Mouse (Mus musculus): ENCODE measurements around the gene Unc5cl.

Unc5cl gene

GRCm38 (mm10) chr17:48533844-48534705, 79.4 kb downstream of the Unc5cl start:
- in situ Hi-C loops (cut with MboI; ENCODE audit: low sequenced_read_pairs): no loop called here

GRCm38 (mm10) chr17:48538328-48538727, 83.6 kb downstream of the Unc5cl start:
- in situ Hi-C loops (cut with MboI; ENCODE audit: low sequenced_read_pairs): no loop called here

- in situ Hi-C loops (cut with MboI; ENCODE audit: low sequenced_read_pairs): no loop called here
Observed at GRCm38 (mm10) chr17:48539326-48539725, 84.6 kb downstream of the Unc5cl start.

DNA sequence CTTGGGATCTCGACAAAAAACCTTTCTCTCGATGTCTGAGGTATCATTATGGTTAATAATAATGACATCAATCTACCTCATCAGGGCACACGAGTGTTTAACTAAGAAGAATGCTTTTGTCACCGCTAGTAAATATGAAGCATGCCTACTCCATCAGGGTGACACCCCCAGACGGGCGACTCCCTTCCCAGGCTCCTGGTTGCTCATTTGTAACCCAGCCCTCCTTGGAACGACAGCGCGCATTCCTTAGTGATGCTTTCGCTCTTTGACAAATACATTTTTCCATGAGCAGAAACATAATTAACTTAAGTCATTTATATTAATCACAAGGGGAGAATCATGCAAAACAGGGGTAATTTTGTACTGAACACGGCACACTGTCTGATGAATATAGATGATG, 88.0 kb downstream of the Unc5cl start:
- in situ Hi-C loops (cut with MboI; ENCODE audit: low sequenced_read_pairs): no loop called here

- in situ Hi-C loops (cut with MboI; ENCODE audit: low sequenced_read_pairs): no loop called here
Observed at GRCm38 (mm10) chr17:48543301-48543765, 88.6 kb downstream of the Unc5cl start.

- in situ Hi-C loops (cut with MboI; ENCODE audit: low sequenced_read_pairs): no loop called here
Observed at GRCm38 (mm10) chr17:48544722-48545121, 90.0 kb downstream of the Unc5cl start.

GRCm38 (mm10) chr17:48545223-48545943, 90.7 kb downstream of the Unc5cl start:
- in situ Hi-C loops (cut with MboI; ENCODE audit: low sequenced_read_pairs): no loop called here

- in situ Hi-C loops (cut with MboI; ENCODE audit: low sequenced_read_pairs): no loop called here
Observed at GRCm38 (mm10) chr17:48546036-48546435, 91.3 kb downstream of the Unc5cl start.

DNA sequence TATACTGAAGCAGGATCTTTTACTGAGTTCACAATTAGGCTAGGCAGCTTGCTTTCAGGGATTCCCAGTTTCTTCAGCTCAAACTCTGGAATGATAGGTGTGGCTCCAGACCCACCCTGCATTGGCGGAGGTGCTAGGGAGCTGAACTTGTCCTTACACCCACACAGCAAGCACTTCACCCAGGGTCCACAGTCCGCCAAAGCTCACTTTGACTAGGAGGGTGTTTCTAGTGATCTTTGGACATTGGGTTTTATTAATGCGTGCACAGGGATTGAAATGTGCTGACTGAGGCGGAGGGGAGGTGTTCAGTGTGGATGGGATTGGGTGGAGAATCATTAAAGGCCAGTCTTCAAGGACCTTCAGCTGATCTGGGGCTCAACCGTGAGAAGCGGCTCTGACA, 93.0 kb downstream of the Unc5cl start:
- in situ Hi-C loops (cut with MboI; ENCODE audit: low sequenced_read_pairs): no loop called here

GRCm38 (mm10) chr17:48551788-48552531, 97.3 kb downstream of the Unc5cl start:
- in situ Hi-C loops (cut with MboI; ENCODE audit: low sequenced_read_pairs): no loop called here

GRCm38 (mm10) chr17:48552532-48552915, 97.8 kb downstream of the Unc5cl start:
- in situ Hi-C loops (cut with MboI; ENCODE audit: low sequenced_read_pairs): no loop called here

GRCm38 (mm10) chr17:48556223-48556962, 101.7 kb downstream of the Unc5cl start:
- in situ Hi-C loops (cut with MboI; ENCODE audit: low sequenced_read_pairs): no loop called here

- in situ Hi-C loops (cut with MboI; ENCODE audit: low sequenced_read_pairs): no loop called here
Observed at GRCm38 (mm10) chr17:48557823-48558715, 103.4 kb downstream of the Unc5cl start.

- in situ Hi-C loops (cut with MboI; ENCODE audit: low sequenced_read_pairs): no loop called here
Observed at GRCm38 (mm10) chr17:48564931-48565330, 110.2 kb downstream of the Unc5cl start.

- in situ Hi-C loops (cut with MboI; ENCODE audit: low sequenced_read_pairs): no loop called here
Observed at GRCm38 (mm10) chr17:48569656-48570055, 115.0 kb downstream of the Unc5cl start.

GRCm38 (mm10) chr17:48581153-48581552, 126.5 kb downstream of the Unc5cl start:
- in situ Hi-C loops (cut with MboI; ENCODE audit: low sequenced_read_pairs): no loop called here

GRCm38 (mm10) chr17:48582486-48582990, 127.8 kb downstream of the Unc5cl start:
- in situ Hi-C loops (cut with MboI; ENCODE audit: low sequenced_read_pairs): no loop called here

- in situ Hi-C loops (cut with MboI; ENCODE audit: low sequenced_read_pairs): no loop called here
Observed at GRCm38 (mm10) chr17:48583401-48583800, 128.7 kb downstream of the Unc5cl start.

- in situ Hi-C loops (cut with MboI; ENCODE audit: low sequenced_read_pairs): no loop called here
Observed at GRCm38 (mm10) chr17:48585902-48586359, 131.2 kb downstream of the Unc5cl start.

Measured in CH12F3 (cell line).